Mouse (Mus musculus) CH12.LX (cell line): ENCODE measurements around the gene Zcchc7.

Source experiments
- CTCF ChIP-seq, 2 experiments: IDR thresholded peaks in 1 of 2; conservative IDR thresholded peaks in 1 of 2; 2 replicates each; pipeline ENCODE4 v1.5.1; 2011 to 2012; ENCODE audit warnings: low read depth in 2 of 2, low read length in 2 of 2, improper control_type of control experiment in 1 of 2, inconsistent platforms in 1 of 2, mild to moderate bottlenecking in 1 of 2, moderate library complexity in 1 of 2
- E2F4 ChIP-seq: IDR thresholded peaks from 2 replicates; pipeline ENCODE4 v1.6.1; 2011; ENCODE audit warnings: low read depth, low read length, improper control_type of control experiment; ENCODE audit not compliant: insufficient replicate concordance
- EP300 ChIP-seq: IDR thresholded peaks from 2 replicates; pipeline ENCODE4 v1.6.1; 2011; ENCODE audit warnings: low read length, improper control_type of control experiment
- ETS1 ChIP-seq: conservative IDR thresholded peaks from 2 replicates; pipeline ENCODE4 v1.6.1; 2012; ENCODE audit warnings: low read depth, mild to moderate bottlenecking, inconsistent platforms, low read length, improper control_type of control experiment, moderate library complexity
- JUND ChIP-seq: conservative IDR thresholded peaks from 2 replicates; pipeline ENCODE4 v1.6.1; 2011; ENCODE audit warnings: low read depth, low read length, improper control_type of control experiment
- MAFK ChIP-seq: IDR thresholded peaks from 2 replicates; pipeline ENCODE4 v1.6.1; 2011; ENCODE audit warnings: low read length, improper control_type of control experiment; ENCODE audit not compliant: insufficient replicate concordance
- NRF1 ChIP-seq: IDR thresholded peaks from 2 replicates; pipeline ENCODE4 v1.6.1; 2014; ENCODE audit warnings: low read depth, mild to moderate bottlenecking, inconsistent platforms, low read length, improper control_type of control experiment, moderate library complexity
- POLR2A ChIP-seq: IDR thresholded peaks from 2 replicates; pipeline ENCODE4 v1.6.1; 2011; ENCODE audit warnings: low read depth, mild to moderate bottlenecking, improper control_type of control experiment, low read length
- ZNF384 ChIP-seq: IDR thresholded peaks from 2 replicates; pipeline ENCODE4 v1.6.1; 2012; ENCODE audit warnings: low read depth, low read length, improper control_type of control experiment, inconsistent platforms

GRCm38 (mm10) chr4:44708311-44708710 lies 47.4 kb upstream of the Zcchc7 start:
- TF ChIP-seq ETS1 (0 out of 2 replicates have a peak, but pooled peaks have one; percentile 19), NRF1 (no peak), POLR2A (no peak), EP300 (no peak), CTCF (conservative IDR thresholded peaks at IDR 0.05 in 1 of 2, IDR thresholded peaks at IDR 0.05 in 1 of 2; ENCODE audit: low read depth in 2 of 2, low read length in 2 of 2) (no peak), MAFK (no peak), E2F4 (no peak), JUND (no peak), ZNF384 (no peak)
